Mouse (Mus musculus): ENCODE results near the gene Chrnd.

- TF ChIP-seq CTCF (IDR thresholded peaks at IDR 0.05; ENCODE audit: extremely low read depth, insufficient read depth, insufficient read length, insufficient replicate concordance) = no peak
- TF ChIP-seq POLR2A (IDR thresholded peaks at IDR 0.05; ENCODE audit: low read depth, low read length) = no peak
Observed at GRCm38 (mm10) chr1:87156199-87156587, 34.2 kb upstream of the Chrnd start, which contains the start of gene Ecel1.

All from spleen, adult 2 months (tissue).